In the genomic region with DNA sequence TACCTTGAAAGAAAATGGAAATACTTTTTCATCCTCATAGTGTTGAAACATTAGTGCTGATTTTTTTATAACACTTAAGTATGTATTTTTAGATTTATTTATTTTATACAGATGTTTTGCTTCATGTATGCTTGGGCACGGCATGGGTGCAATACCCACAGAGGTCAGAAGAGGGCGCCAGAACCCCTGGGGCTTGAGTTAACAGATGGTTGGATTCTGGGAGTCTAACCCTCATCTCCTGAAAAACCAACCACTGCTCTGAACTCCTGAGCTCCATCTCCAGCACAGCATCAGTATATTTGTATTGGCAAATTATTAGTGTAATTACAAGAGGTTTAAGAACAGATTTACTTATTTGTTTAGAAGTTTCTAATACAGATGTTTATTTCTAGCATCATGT, we compare ENCODE assay signal across 8 mouse cellular contexts. TPM values are rescaled to one million over a fixed set of nuclear protein-coding genes. Genes with fewer than 3 reads are reported as not detected.
A peak's percentile ranks its signal among the peaks of the same experiment; 100 is the strongest.
DNase-seq lines count a peak whose midpoint lies in the region; ATAC-seq and TF ChIP-seq lines count a peak whose summit lies in the region.

No protein-coding gene starts in this region.

- H3K27ac ChIP-seq in liver, embryonic 12.5 days, result no peak overlapping the region
- H3K27ac ChIP-seq in heart, embryonic 10.5 days, result no peak overlapping the region
- no peak overlapping the region for H3K27ac ChIP-seq in limb, embryonic 11.5 days (replicated peaks; ENCODE audit: low read depth, low read length)
- H3K27ac ChIP-seq in olfactory bulb, adult 2 months (ENCODE audit: insufficient read depth, low read depth, low read length), result no peak overlapping the region

- no peak overlapping the region for H3K9ac ChIP-seq in liver, embryonic 12.5 days
- no peak overlapping the region for H3K9ac ChIP-seq in limb, embryonic 11.5 days (ENCODE audit: low read length)

- H3K36me3 ChIP-seq in liver, embryonic 12.5 days, result no peaks in the 10 kb centered on the region
- no peaks in the 10 kb centered on the region for H3K36me3 ChIP-seq in heart, embryonic 10.5 days
- no peaks in the 10 kb centered on the region for H3K36me3 ChIP-seq in limb, embryonic 11.5 days (ENCODE audit: control insufficient read depth, insufficient read depth, low read length)

- H3K4me2 ChIP-seq in liver, embryonic 12.5 days, result no peak overlapping the region
- no peak overlapping the region for H3K4me2 ChIP-seq in limb, embryonic 11.5 days (ENCODE audit: low read depth, severe bottlenecking)

- WGBS in liver, embryonic 12.5 days (ENCODE audit: insufficient replicate concordance), result 3% methylated on average over 2 of the region's 2 CpGs
- 5% methylated on average over 2 of the region's 2 CpGs for WGBS in heart, embryonic 10.5 days
- WGBS in limb, embryonic 11.5 days, result 5% methylated on average over 2 of the region's 2 CpGs
- WGBS in olfactory bulb, adult 2 months, result 3% methylated on average over 2 of the region's 2 CpGs

- no peak for TF ChIP-seq POLR2A in olfactory bulb, adult 2 months (IDR thresholded peaks at IDR 0.05; ENCODE audit: insufficient read depth, low read depth, low read length)

- peak; percentile 77; the same call in 1 of the 2 replicates for TF ChIP-seq CTCF in olfactory bulb, adult 2 months (IDR thresholded peaks at IDR 0.05; ENCODE audit: insufficient read depth, low read depth, low read length)

- no peaks in the 10 kb centered on the region for H3K4me1 ChIP-seq in liver, embryonic 12.5 days
- H3K4me1 ChIP-seq in heart, embryonic 10.5 days, result no peaks in the 10 kb centered on the region
- H3K4me1 ChIP-seq in limb, embryonic 11.5 days (ENCODE audit: control insufficient read depth, insufficient read depth, low read length), result no peaks in the 10 kb centered on the region
- no peaks in the 10 kb centered on the region for H3K4me1 ChIP-seq in olfactory bulb, adult 2 months (ENCODE audit: control insufficient read depth, insufficient read depth, low read length)

- H3K27me3 ChIP-seq in liver, embryonic 12.5 days (replicated peaks), result peaks cover 5% of the 10 kb centered on the region
- H3K27me3 ChIP-seq in heart, embryonic 10.5 days (ENCODE audit: insufficient read depth, poor library complexity, severe bottlenecking), result no peaks in the 10 kb centered on the region
- H3K27me3 ChIP-seq in limb, embryonic 11.5 days (ENCODE audit: control insufficient read depth, insufficient read depth, low read length), result no peaks in the 10 kb centered on the region

- DNase-seq in liver (peak; percentile 78), NIH3T3 (ENCODE audit: low read depth) (peak; percentile 94)
- DNase-seq in cerebellum, postnatal 25 days, result peak; percentile 66 to 77
- peak; percentile 82 for DNase-seq in heart, embryonic 10.5 days (ENCODE audit: low spot score)
- DNase-seq in limb, embryonic 11.5 days (ENCODE audit: low spot score), result peak; percentile 89
- peak; percentile 63 to 75 for DNase-seq in thymus, postnatal 36 days

- ATAC-seq in liver, embryonic 12.5 days, result no peak
- ATAC-seq in limb, embryonic 11.5 days (ENCODE audit: insufficient number of reproducible peaks, low FRiP score, low TSS enrichment, low read depth), result no peak

- H3K4me3 ChIP-seq in liver, embryonic 12.5 days, result no peak overlapping the region
- no peak overlapping the region for H3K4me3 ChIP-seq in heart, embryonic 10.5 days
- no peak overlapping the region for H3K4me3 ChIP-seq in limb, embryonic 11.5 days (ENCODE audit: low read depth, low read length)
- H3K4me3 ChIP-seq in olfactory bulb, adult 2 months (ENCODE audit: insufficient read depth, low read depth, low read length), result no peak overlapping the region

- H3K9me3 ChIP-seq in liver, embryonic 12.5 days (replicated peaks), result no peaks in the 10 kb centered on the region
- H3K9me3 ChIP-seq in heart, embryonic 10.5 days, result no peaks in the 10 kb centered on the region
- no peaks in the 10 kb centered on the region for H3K9me3 ChIP-seq in limb, embryonic 11.5 days (ENCODE audit: control insufficient read depth, low read length)

RNA-seq across cellular contexts. Expression of gene Gm13271, which starts 16.2 kb away (rescaled TPM):
- polyA plus RNA-seq in liver, embryonic 12.5 days (2016; fragmentation: Nextera tagmentation; extraction: Ambion mirVana), result not detected in 2 replicates
- polyA plus RNA-seq in heart, embryonic 10.5 days (2016; fragmentation: Nextera tagmentation; extraction: Ambion mirVana), result 0.30 TPM in 1 of 2 replicates, not detected in the other
- not detected in 2 replicates for polyA plus RNA-seq in limb, embryonic 11.5 days (2014; fragmentation: Nextera tagmentation; extraction: Ambion mirVana)
- not detected in 2 replicates for polyA plus RNA-seq in olfactory bulb, adult 2 months (2012; ENCODE audit: insufficient read depth, insufficient read length, low replicate concordance, missing spikeins)

RNA-seq across cellular contexts. Expression of gene Klhl9, which starts 16.2 kb away (rescaled TPM):
- polyA plus RNA-seq in liver, embryonic 12.5 days (2016; fragmentation: Nextera tagmentation; extraction: Ambion mirVana), result 38.0 and 38.7 TPM in 2 replicates
- polyA plus RNA-seq in heart, embryonic 10.5 days (2016; fragmentation: Nextera tagmentation; extraction: Ambion mirVana), result 83.9 and 88.7 TPM in 2 replicates
- polyA plus RNA-seq in limb, embryonic 11.5 days (2014; fragmentation: Nextera tagmentation; extraction: Ambion mirVana), result 139 and 140 TPM in 2 replicates
- polyA plus RNA-seq in olfactory bulb, adult 2 months (2012; ENCODE audit: insufficient read depth, insufficient read length, low replicate concordance, missing spikeins), result not detected in 2 replicates

RNA-seq across cellular contexts. Expression of gene Gm26566, which starts 16.9 kb away (rescaled TPM):
- polyA plus RNA-seq in liver, embryonic 12.5 days (2016; fragmentation: Nextera tagmentation; extraction: Ambion mirVana), result 0.29 and 0.43 TPM in 2 replicates
- polyA plus RNA-seq in heart, embryonic 10.5 days (2016; fragmentation: Nextera tagmentation; extraction: Ambion mirVana), result 1.1 and 1.2 TPM in 2 replicates
- polyA plus RNA-seq in limb, embryonic 11.5 days (2014; fragmentation: Nextera tagmentation; extraction: Ambion mirVana), result 0.81 and 1.5 TPM in 2 replicates
- polyA plus RNA-seq in olfactory bulb, adult 2 months (2012; ENCODE audit: insufficient read depth, insufficient read length, low replicate concordance, missing spikeins), result not detected in 2 replicates

RNA-seq across cellular contexts. Expression of gene Gm13283, which starts 21.4 kb away (rescaled TPM):
- not detected in 2 replicates for polyA plus RNA-seq in liver, embryonic 12.5 days (2016; fragmentation: Nextera tagmentation; extraction: Ambion mirVana)
- 0.28 and 0.36 TPM in 2 replicates for polyA plus RNA-seq in heart, embryonic 10.5 days (2016; fragmentation: Nextera tagmentation; extraction: Ambion mirVana)
- polyA plus RNA-seq in limb, embryonic 11.5 days (2014; fragmentation: Nextera tagmentation; extraction: Ambion mirVana), result 0.13 TPM in 1 of 2 replicates, not detected in the other
- not detected in 2 replicates for polyA plus RNA-seq in olfactory bulb, adult 2 months (2012; ENCODE audit: insufficient read depth, insufficient read length, low replicate concordance, missing spikeins)

RNA-seq across cellular contexts. Expression of gene Gm13290, which starts 35.2 kb away (rescaled TPM):
- polyA plus RNA-seq in liver, embryonic 12.5 days (2016; fragmentation: Nextera tagmentation; extraction: Ambion mirVana), result not detected in 2 replicates
- polyA plus RNA-seq in heart, embryonic 10.5 days (2016; fragmentation: Nextera tagmentation; extraction: Ambion mirVana), result not detected in 2 replicates
- polyA plus RNA-seq in limb, embryonic 11.5 days (2014; fragmentation: Nextera tagmentation; extraction: Ambion mirVana), result 0.38 TPM in 1 of 2 replicates, not detected in the other
- not detected in 2 replicates for polyA plus RNA-seq in olfactory bulb, adult 2 months (2012; ENCODE audit: insufficient read depth, insufficient read length, low replicate concordance, missing spikeins)
